Mouse (Mus musculus): Measurements from ENCODE around the gene Tmem72.

Gene Tmem72

DNA sequence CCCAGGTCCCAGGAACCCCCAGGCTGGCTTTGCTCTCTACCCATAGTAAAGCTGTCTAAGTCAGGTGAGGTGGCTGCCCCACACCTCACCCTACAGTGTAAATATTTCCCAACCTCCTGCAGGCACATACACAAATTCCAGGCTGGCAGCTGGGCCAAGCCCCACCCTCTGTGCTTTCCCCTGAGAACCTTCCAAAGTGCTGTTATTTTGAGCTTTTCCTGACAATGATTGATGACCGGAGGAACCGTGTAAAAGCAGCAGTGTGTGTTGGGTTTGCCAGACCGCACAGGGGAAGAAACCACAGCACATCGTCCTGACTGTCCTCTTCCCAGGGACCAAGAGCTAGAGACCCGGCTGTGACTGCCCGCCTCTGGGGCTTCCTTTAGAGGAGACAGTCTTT, 66.3 kb downstream of the Tmem72 start, which contains the start of gene Depp1:
TSS of gene Depp1 (plus strand) at position 204 of the 400 bp plus-strand sequence.
- DNase-seq (ENCODE audit: low spot score in 2 of 2): no peak

GRCm38 (mm10) chr6:116649811-116650210, 66.9 kb downstream of the Tmem72 start:
- DNase-seq (ENCODE audit: low spot score in 2 of 2): no peak

GRCm38 (mm10) chr6:116647763-116648162, 69.0 kb downstream of the Tmem72 start:
- DNase-seq (ENCODE audit: low spot score in 2 of 2): no peak

DNA sequence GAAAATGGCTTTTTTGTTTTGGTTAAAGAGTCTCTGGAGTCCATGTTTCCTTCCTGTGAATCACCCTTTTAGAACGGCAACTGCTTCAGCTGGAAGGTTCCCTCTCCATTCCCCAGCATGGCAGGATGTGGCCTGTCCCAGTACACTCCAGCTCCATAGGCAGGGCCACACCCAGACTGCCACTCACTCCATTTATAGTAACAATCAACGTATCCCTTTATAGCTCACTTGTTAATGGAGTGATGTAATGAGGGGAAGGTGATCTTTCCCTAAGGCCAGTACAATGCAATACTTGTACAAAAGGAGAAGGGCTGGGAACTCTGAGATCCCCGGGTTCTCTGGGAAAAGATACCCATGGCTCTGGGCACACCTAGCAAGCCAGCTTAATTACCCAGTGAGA, 72.4 kb downstream of the Tmem72 start:
- no peak for DNase-seq (ENCODE audit: low spot score in 2 of 2)

DNA sequence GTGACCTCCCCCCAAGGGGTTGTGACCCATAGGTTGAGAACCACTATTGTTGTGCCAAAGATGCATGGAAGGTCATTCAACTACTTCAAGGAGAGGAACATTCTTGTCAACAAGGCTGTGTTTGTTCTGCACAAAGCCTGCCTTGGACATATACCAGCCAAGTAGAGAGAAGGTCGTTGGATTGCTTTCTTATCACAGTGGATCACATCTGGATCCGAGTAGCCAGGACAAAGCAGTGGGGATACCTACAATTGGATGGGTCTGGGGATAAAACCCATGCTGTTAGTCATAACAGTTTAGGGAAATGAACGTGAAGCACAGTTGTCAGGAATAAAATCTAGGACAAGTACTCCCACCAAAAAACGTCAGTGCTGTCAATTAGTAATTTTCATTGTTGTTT, 72.8 kb downstream of the Tmem72 start:
- DNase-seq (ENCODE audit: low spot score in 2 of 2): no peak

- DNase-seq (ENCODE audit: low spot score in 2 of 2): no peak
Measured at GRCm38 (mm10) chr6:116642942-116643341, 73.8 kb downstream of the Tmem72 start.

DNA sequence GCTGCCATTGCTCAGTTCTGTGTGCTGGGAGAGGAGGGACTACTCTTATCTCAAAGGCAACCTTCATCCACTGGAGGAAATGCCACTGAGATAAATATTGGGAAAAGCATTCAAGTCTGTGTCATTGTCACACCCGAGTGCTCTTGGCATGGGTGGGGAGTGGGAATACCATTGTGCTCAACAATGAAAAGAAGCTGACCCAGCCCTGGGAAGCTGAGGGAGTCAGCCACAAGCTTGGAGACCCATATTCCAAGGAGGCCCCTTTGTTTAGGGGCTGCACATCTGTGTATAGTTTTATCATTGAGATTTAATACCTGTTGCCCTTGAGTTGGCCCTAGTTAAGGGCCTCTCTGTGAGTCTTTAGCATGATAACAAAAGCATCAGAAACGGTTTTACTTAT, 77.0 kb downstream of the Tmem72 start:
- no peak for DNase-seq (ENCODE audit: low spot score in 2 of 2)

- DNase-seq (ENCODE audit: low spot score in 2 of 2): no peak
Measured at GRCm38 (mm10) chr6:116638871-116639270, 77.8 kb downstream of the Tmem72 start.

DNA sequence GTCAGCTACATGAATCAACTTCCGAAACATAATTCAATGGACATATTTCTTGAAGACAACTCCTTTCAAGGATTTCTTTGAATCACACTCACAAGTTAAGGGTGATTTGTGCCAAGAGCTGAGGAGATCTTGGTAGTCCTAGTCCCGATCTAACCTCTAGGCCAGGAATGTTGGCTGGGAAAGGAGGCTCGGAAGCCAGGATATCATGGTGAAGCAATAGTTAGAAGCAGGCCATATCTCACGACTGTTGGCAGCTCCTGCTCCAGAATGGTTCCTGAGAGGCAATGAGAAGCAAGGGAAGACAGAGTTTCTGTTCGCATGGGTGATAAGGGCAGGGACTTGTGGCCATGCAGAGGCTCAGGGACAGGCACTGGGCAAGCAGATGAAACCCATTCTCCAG, 79.2 kb downstream of the Tmem72 start:
- no peak for DNase-seq (ENCODE audit: low spot score in 2 of 2)

DNA sequence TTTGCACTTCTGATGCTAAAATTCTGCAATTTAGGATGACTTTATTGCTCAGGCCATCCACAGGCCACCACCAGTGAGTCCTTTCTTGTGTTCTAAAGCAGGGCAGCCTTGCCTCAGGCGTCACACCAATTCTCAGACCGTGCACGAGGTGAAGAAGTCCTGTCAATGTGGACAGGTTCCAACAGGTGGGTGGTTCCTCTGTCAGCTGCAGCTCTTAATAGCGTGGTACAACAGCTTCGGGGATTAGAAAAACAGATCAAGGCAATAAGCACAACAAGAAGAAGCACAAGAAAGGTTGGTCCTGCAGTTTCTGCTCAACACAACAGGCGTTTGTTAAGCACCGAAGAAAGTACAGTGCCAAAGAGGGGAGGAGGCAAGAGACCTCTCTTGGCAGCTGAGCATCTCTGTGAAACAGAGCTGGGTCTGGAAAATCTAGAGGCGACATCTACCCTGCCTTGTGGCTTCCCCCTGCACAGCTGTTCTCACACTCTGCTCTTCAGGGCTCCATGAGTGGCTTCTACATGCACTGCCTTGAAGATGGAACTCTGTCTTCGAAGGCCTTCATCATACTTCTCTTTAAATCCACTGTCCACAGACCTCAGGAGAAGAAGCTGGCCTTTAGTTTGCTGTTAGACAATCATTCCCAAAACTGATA, 80.0 kb downstream of the Tmem72 start:
- no peak for DNase-seq (ENCODE audit: low spot score in 2 of 2)

- DNase-seq (ENCODE audit: low spot score in 2 of 2): no peak
Measured at GRCm38 (mm10) chr6:116635251-116636180, 81.2 kb downstream of the Tmem72 start.

DNA sequence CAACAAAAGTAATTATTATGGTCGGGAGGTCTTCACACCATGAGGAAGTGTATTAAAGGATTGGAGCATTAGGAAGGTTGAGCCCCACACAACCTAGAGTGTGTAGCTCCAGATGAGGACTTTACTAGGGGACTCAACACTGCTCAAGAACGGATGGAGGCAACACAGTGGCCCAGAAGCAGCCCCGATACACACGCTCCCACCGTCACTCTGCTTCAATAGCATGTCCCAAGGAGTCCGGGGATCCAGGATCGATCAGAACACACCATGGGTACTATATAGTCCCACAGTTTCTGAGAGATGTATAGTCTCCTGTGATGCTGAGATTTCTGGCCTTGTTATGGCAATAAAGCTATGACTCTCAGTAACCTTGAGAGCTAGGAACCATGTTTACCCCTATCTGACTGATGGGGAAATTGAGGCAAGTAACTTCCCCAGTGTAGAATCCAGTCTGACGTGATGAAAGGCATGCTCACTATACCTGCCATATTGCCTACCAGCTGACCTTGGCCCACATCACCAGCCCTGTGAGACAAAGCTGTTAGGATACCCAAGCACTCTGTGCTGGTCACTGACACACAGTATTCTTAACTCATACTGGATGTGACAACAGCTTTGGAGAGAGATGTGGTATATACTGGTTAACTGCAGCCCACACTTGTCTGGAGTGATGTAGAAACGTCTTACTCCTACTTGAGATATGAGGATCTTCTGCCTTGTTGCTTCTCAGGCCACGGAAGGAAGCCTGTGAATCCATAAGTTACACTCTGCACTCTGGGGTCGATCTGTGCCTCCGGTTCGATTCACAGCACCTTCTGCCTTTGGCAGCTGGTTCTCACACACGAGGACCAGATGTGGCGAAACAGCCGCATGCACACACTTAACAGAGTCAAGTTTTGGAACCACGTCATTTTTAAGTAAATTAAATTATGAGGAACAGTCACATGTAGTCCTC, 82.7 kb downstream of the Tmem72 start:
- no peak for DNase-seq (ENCODE audit: low spot score in 2 of 2)

DNA sequence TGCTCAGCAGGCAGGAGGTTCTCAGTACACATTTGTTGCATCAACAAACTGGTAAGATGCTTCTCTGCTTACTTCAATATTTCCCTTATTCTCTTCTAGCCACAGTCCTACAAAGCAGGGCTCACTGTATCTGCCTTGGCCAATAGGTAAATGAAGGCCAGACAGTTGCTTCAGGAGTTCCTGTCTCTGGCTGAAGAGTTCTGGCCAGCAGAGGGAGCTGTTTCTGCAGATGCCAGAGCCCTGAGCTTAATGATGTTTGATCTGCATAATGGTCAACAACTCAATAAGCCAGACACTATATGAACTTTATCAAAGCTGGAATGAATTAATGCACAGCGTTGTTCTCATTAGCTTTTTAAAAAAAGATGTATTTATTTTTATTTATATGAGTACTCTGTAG, 84.6 kb downstream of the Tmem72 start:
- peak; percentile 70 to 74 for DNase-seq (ENCODE audit: low spot score in 2 of 2)

DNA sequence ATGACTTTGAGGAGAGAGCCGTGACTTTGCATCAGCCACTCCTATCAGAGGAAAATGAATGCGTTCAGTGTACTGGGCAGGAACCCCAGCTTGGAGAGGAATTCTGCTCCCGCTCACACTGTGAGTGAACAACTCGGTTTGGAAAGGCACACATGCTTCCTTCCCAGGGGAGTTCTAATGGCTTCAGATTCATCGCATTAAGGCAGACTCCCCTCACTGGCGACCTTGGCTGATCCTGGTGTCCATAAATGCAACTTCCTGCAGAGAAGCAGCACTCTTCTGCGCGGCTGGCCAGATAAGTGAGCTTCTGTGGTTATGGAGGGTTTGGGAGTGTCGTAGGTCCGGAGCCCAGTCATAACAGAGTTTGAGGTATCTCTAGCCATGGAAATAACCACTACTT, 86.9 kb downstream of the Tmem72 start:
- DNase-seq (ENCODE audit: low spot score in 2 of 2): no peak

All from natural killer cell, adult 2 months (primary cell).